Mouse (Mus musculus): Measurements from ENCODE around the gene Rgs7. TPM values are rescaled to one million over a fixed set of nuclear protein-coding genes. Genes with fewer than 3 reads are reported as not detected.

The Rgs7 gene
- polyA plus RNA-seq, 1 experiment from 2014 or later = 0.35 TPM

DNA sequence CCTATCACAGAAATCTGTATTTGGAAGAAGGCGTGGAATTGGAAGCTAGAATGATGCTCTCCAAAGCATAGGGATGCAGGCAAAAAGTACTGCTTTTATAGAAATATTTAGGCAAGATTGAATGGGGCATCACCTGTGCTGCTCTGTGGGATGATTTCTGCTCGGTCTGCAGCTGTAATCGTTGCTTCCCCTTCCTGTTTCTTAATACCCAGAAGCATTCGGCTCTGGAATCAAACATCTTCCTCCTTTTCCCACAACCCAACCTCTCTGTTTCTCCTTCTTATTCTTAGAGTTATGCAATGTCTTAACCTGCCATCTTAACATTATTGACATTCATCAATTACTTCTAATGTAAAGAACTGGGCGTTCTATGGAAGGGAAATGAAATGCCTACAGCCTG lies 19.2 kb downstream of the Rgs7 start:
- no peaks in the 10 kb centered on the region for H3K27me3 ChIP-seq
- WGBS = 75% methylated on average over 5 of the region's 5 CpGs
- no peaks in the 10 kb centered on the region for H3K36me3 ChIP-seq
- no peaks in the 10 kb centered on the region for H3K9me3 ChIP-seq
- H3K4me1 ChIP-seq = no peaks in the 10 kb centered on the region
- no peak overlapping the region for H3K4me2 ChIP-seq
- H3K27ac ChIP-seq = no peak overlapping the region
- ATAC-seq (ENCODE audit: borderline replicate concordance, extremely low read depth, low FRiP score, low TSS enrichment) = no peak
- H3K4me3 ChIP-seq = no peak overlapping the region
- H3K9ac ChIP-seq = no peak overlapping the region

DNA sequence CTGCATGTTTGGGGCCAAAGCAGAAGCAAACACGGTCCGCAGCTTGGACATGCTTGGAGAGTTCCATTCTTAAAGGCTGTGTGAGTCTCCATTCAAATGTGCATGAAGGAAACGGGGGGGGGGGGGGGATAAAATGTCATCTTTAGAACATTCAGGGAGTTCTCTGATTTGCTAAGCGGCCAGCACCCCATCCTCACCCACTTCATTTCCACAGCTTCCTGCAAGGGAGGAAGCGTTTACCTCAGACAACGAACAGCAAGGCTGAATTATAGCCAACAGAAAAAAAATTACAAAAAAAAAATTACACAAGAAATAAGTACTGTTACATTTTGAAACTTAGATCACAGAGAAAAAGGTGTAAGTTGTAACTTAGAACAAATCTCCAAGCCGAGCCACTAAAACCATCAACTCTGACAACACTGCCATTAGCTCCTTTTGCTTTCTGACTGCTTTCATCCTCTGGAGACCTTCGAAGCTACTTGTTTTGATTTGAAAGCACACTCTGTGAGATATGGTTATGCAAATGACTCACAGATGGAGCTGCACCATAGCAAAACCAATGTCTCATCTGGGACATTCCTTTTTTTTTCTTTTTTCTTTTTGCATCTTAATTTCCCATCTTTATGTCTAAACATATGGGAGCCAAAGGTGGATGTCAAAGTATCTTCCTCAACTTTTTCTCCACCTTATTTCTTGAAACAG lies 23.1 kb downstream of the Rgs7 start:
- H3K36me3 ChIP-seq = no peaks in the 10 kb centered on the region
- no peak overlapping the region for H3K9ac ChIP-seq
- H3K4me3 ChIP-seq = no peak overlapping the region
- H3K9me3 ChIP-seq = no peaks in the 10 kb centered on the region
- no peaks in the 10 kb centered on the region for H3K4me1 ChIP-seq
- H3K4me2 ChIP-seq = no peak overlapping the region
- WGBS = 56% methylated on average over 8 of the region's 8 CpGs
- no peaks in the 10 kb centered on the region for H3K27me3 ChIP-seq
- H3K27ac ChIP-seq = no peak overlapping the region
- no peak for ATAC-seq (ENCODE audit: borderline replicate concordance, extremely low read depth, low FRiP score, low TSS enrichment)

DNA sequence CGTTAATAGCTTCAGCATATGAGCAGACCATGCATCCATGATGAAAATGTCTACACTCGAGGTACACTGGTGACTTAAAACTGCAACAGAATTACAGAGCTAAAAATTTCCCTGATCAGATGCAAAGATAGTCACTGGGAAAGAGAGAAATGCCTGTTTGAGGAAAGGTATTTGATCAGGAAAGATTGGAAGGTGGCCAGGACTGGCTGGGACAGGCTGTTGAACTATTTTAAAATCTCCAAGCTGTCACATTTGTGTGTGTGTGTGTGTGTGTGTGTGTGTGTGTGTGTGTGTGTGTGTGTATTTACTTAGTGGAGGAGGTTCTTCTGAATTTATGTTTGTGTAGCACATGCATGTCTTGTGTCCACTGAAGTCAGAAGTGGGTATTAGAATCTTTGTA lies 27.7 kb downstream of the Rgs7 start:
- Histone ChIP-seq H3K4me1 (no peaks in the 10 kb centered on the region), H3K9me3 (no peaks in the 10 kb centered on the region), H3K4me2 (no peak overlapping the region), H3K27me3 (no peaks in the 10 kb centered on the region), H3K27ac (no peak overlapping the region), H3K9ac (no peak overlapping the region), H3K36me3 (no peaks in the 10 kb centered on the region), H3K4me3 (no peak overlapping the region)
- no peak for ATAC-seq (ENCODE audit: borderline replicate concordance, extremely low read depth, low FRiP score, low TSS enrichment)
- WGBS = 63% methylated on average over 2 of the region's 2 CpGs

DNA sequence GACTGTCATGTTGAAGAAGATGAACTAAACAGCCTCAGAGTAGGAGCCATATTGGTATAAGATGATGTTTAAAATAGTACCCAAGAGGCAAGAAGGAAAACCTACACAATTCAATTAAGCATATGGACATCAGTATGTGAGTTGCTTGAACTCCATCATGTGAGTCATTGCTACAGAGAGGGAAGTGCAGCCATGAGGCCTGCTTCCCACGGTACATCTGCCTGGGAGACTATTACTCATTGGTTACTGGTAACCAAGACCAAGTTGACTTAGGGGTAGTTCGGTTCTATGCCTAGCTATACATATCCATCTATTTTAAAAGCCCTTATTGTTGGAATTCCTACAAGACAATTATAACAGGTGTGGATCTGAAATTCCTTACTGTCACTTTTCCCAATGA lies 29.9 kb downstream of the Rgs7 start:
- Histone ChIP-seq H3K9me3 (no peaks in the 10 kb centered on the region), H3K27me3 (no peaks in the 10 kb centered on the region), H3K4me1 (no peaks in the 10 kb centered on the region), H3K4me3 (no peak overlapping the region), H3K27ac (no peak overlapping the region), H3K4me2 (no peak overlapping the region), H3K36me3 (no peaks in the 10 kb centered on the region), H3K9ac (no peak overlapping the region)
- ATAC-seq (ENCODE audit: borderline replicate concordance, extremely low read depth, low FRiP score, low TSS enrichment) = no peak
- 72% methylated on average over 2 of the region's 2 CpGs for WGBS

DNA sequence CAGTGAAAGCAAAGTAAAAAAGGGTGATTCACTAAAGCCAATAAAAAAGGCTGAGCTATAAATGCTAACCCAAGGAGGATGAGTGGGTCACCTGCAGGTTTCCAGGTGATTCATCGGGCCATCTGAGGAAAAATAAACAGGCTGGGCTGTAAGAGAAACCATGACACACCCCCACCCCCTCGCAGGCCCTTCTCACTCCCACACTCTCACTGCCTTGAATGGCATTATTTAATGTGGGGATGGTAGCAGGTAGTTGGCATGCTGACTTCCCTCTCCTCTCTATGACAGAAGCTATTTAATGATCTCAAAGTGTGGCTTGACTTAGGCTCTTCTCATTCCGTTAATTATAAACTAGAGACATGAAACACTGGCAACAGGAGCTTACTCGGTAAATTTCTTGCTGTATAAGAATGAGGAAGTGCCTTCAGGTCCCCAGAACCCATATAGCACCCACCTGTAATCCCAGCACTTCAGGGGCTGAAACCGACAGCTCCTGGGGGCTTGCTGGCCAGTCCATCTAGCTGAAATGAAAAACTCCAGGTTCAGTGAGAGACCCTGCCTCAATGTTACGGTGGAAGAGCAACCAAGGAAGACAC lies 38.2 kb downstream of the Rgs7 start:
- H3K36me3 ChIP-seq = no peaks in the 10 kb centered on the region
- WGBS = 55% methylated on average over 6 of the region's 6 CpGs
- no peak overlapping the region for H3K9ac ChIP-seq
- no peaks in the 10 kb centered on the region for H3K9me3 ChIP-seq
- H3K4me2 ChIP-seq = no peak overlapping the region
- no peak overlapping the region for H3K27ac ChIP-seq
- no peak for ATAC-seq (ENCODE audit: borderline replicate concordance, extremely low read depth, low FRiP score, low TSS enrichment)
- H3K4me3 ChIP-seq = no peak overlapping the region
- H3K4me1 ChIP-seq = no peaks in the 10 kb centered on the region
- H3K27me3 ChIP-seq = no peaks in the 10 kb centered on the region

DNA sequence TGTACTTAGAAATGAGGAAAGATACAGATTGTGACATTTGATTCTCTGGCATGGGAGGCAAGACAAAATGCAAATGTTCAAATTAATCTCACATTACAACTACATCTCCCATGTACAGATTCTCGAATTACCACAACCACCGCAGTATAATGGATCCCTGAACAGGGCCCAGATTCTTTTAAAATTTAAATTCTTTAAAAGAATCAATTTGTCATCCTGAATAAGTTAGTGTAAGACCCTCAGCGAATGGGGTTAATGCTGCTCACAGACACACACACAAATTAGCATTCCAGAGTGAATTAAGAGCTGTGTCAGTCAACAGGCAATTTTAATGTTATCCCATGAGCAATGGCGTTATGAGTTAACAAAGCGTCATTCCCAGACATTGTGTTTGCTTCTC lies 44.3 kb downstream of the Rgs7 start:
- no peak for ATAC-seq (ENCODE audit: borderline replicate concordance, extremely low read depth, low FRiP score, low TSS enrichment)
- Histone ChIP-seq H3K4me2 (no peak overlapping the region), H3K36me3 (no peaks in the 10 kb centered on the region), H3K9me3 (no peaks in the 10 kb centered on the region), H3K27me3 (no peaks in the 10 kb centered on the region), H3K9ac (no peak overlapping the region), H3K4me1 (no peaks in the 10 kb centered on the region), H3K27ac (no peak overlapping the region), H3K4me3 (no peak overlapping the region)
- WGBS = 63% methylated on average over 5 of the region's 5 CpGs

DNA sequence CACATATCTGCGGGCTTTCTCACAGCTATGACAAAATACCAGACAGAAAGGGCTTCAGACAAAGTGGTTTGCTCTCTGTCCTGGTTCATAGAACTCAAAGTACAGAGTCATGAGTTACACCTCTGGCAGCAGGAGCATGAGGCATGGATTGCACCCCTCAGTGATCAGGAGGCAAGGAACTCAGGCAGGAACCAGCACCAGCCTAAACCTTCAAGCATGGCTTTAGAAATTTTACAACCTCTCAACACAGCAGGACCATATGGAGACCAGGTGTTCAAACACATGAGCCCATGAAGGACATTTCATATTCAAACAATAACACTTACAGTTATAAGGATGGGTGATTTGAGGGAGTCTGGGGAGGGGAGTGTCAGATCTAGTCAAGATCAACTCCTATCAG lies 49.4 kb downstream of the Rgs7 start:
- Histone ChIP-seq H3K36me3 (no peaks in the 10 kb centered on the region), H3K4me2 (no peak overlapping the region), H3K9me3 (no peaks in the 10 kb centered on the region), H3K9ac (no peak overlapping the region), H3K27me3 (no peaks in the 10 kb centered on the region), H3K27ac (no peak overlapping the region), H3K4me1 (no peaks in the 10 kb centered on the region), H3K4me3 (no peak overlapping the region)
- ATAC-seq (ENCODE audit: borderline replicate concordance, extremely low read depth, low FRiP score, low TSS enrichment) = no peak
- WGBS = 84% methylated on average over 1 of the region's 1 CpGs

DNA sequence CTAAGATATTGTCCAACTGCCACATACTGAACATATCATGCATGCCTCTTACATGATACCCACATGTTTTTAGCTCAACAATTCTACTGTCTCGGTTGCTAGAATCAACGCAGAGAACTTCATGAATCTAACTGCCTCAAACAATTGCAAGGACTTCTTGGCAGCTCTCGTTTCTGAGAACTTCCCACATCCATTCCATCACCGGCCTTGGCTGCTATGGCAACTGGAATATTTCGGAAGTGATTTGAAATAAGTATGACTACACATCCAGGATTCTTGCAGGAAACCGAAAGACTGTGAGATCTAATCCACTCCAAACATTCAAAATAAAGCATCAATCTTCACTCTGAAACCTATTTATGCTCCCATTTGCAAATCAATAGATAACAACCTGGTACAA lies 50.3 kb downstream of the Rgs7 start:
- Histone ChIP-seq H3K9me3 (no peaks in the 10 kb centered on the region), H3K36me3 (no peaks in the 10 kb centered on the region), H3K27me3 (no peaks in the 10 kb centered on the region), H3K9ac (no peak overlapping the region), H3K4me1 (no peaks in the 10 kb centered on the region), H3K4me3 (no peak overlapping the region), H3K27ac (no peak overlapping the region), H3K4me2 (no peak overlapping the region)
- 74% methylated on average over 6 of the region's 6 CpGs for WGBS
- ATAC-seq (ENCODE audit: borderline replicate concordance, extremely low read depth, low FRiP score, low TSS enrichment) = no peak

DNA sequence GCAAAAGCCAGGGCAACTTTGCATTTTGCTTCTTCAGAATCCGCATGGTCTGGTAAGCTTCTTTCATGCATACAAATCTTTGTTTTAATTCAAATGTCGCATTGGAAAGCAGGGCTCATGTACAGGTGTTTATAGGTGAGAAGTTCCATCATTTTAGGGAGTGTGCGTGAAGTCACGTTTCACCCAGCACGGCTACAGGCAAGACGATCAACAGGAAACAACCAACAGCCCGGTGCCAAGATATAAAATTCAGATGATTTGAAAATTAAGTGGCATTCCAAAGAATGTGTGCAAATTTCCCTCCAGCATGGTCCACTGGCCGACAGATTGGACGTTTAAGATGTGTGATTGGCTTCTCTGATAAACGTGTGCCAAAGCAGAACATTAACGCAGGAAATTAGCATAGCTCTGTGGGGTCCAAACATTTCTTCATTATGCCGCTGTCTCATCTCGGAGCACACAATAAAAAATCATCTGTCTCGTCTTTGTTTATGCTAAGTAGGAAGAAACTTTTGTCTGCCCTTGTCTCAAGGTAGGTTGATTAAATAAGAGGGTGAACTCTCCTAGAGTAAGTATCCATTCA lies 58.6 kb downstream of the Rgs7 start:
- no peaks in the 10 kb centered on the region for H3K27me3 ChIP-seq
- no peaks in the 10 kb centered on the region for H3K4me1 ChIP-seq
- no peak overlapping the region for H3K4me2 ChIP-seq
- H3K4me3 ChIP-seq = no peak overlapping the region
- H3K27ac ChIP-seq = no peak overlapping the region
- H3K9me3 ChIP-seq = no peaks in the 10 kb centered on the region
- H3K36me3 ChIP-seq = no peaks in the 10 kb centered on the region
- no peak overlapping the region for H3K9ac ChIP-seq
- WGBS = 67% methylated on average over 14 of the region's 14 CpGs
- no peak for ATAC-seq (ENCODE audit: borderline replicate concordance, extremely low read depth, low FRiP score, low TSS enrichment)

DNA sequence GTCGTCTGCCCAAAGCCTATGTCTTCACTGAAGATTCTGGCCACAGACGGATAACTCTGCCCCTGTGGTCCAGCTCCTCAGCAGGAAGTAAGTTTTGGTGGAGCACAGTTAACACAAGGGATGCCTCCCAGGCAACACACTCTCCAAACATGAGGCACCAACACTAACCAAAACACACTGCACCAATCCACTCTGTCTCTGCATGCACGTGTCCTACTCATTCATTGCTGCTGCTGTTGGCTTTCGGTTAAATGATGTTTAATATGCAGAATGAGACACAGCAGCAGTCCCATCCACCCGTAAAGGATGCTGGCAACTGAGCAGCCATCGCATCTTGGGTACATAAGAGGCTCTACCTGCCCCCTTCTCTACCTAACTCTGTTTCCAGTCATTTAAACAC lies 59.2 kb downstream of the Rgs7 start:
- Histone ChIP-seq H3K4me3 (no peak overlapping the region), H3K4me2 (no peak overlapping the region), H3K27me3 (no peaks in the 10 kb centered on the region), H3K36me3 (no peaks in the 10 kb centered on the region), H3K27ac (no peak overlapping the region), H3K4me1 (no peaks in the 10 kb centered on the region), H3K9me3 (no peaks in the 10 kb centered on the region), H3K9ac (no peak overlapping the region)
- ATAC-seq (ENCODE audit: borderline replicate concordance, extremely low read depth, low FRiP score, low TSS enrichment) = no peak
- WGBS = 80% methylated on average over 6 of the region's 6 CpGs

DNA sequence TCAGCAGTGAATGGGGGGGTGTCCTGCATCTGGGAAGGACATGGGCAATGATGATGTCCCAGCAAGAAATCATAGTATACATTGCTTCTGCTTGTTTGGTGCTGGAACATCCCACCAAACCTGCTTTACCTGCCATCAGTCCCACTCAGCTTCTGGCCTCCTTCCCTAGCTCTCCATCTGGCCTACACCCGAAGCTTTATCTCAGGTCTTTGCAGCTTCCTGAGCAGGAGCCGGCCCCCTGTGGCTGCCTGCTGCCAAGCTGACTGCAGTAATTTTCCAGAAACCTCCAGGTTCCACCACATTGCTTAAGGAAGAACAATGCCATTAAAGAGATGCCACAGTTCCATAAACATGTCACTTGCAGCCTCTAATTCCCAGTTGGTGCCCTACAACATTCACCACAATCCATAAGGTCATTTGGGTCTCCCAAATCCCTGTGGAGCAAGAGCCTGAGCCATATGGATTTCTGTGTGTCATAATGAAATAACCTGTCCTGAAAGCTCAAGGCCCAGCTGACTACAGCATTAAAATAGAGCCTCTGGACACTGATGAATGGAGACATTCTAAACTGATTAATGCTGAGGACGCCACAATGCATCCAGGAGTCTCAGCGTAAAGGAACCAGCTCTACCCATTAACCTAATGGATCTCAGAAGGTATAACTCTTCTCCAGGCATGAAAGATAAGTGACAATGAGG lies 60.8 kb downstream of the Rgs7 start:
- no peak for ATAC-seq (ENCODE audit: borderline replicate concordance, extremely low read depth, low FRiP score, low TSS enrichment)
- no peak overlapping the region for H3K4me2 ChIP-seq
- H3K9ac ChIP-seq = no peak overlapping the region
- H3K9me3 ChIP-seq = no peaks in the 10 kb centered on the region
- WGBS = 58% methylated on average over 4 of the region's 4 CpGs
- no peaks in the 10 kb centered on the region for H3K4me1 ChIP-seq
- no peak overlapping the region for H3K4me3 ChIP-seq
- H3K27ac ChIP-seq = no peak overlapping the region
- H3K27me3 ChIP-seq = no peaks in the 10 kb centered on the region
- no peaks in the 10 kb centered on the region for H3K36me3 ChIP-seq

DNA sequence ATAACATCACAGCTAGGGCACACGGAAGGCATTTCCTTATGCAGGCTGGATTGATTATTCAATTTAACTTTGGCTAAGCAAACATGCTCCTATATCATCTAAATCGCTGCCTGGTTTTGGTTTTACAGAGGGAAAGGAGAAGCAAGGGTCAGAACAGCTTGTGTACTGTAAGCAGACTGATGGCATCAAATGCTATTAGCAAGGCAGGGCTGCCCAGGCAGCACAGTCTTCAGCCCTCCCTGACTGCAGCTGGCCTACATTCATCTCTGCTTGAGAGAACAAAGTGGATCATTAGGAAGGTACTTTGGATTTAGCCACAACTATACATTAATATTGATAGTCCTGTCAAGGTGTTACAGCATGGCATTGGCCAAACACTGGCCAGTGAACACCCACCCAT lies 65.2 kb downstream of the Rgs7 start:
- H3K4me1 ChIP-seq = no peaks in the 10 kb centered on the region
- H3K9ac ChIP-seq = no peak overlapping the region
- H3K4me2 ChIP-seq = no peak overlapping the region
- no peak overlapping the region for H3K4me3 ChIP-seq
- H3K27ac ChIP-seq = no peak overlapping the region
- ATAC-seq (ENCODE audit: borderline replicate concordance, extremely low read depth, low FRiP score, low TSS enrichment) = no peak
- H3K27me3 ChIP-seq = no peaks in the 10 kb centered on the region
- no peaks in the 10 kb centered on the region for H3K9me3 ChIP-seq
- WGBS = 71% methylated on average over 2 of the region's 2 CpGs
- H3K36me3 ChIP-seq = no peaks in the 10 kb centered on the region

All from lung, embryonic 15.5 days (tissue).